Mouse (Mus musculus) c-Kit-positive CD71-positive TER-119-negative erythroid progenitor cells, embryonic 14.5 days (primary cell): ENCODE measurements around the gene Plpp2.

Experiments
- DNase-seq: peaks from one replicate; pipeline ENCODE4 v3.0.0-alpha.2; 2013; ENCODE audit warnings: low read depth

Plpp2 gene

DNA sequence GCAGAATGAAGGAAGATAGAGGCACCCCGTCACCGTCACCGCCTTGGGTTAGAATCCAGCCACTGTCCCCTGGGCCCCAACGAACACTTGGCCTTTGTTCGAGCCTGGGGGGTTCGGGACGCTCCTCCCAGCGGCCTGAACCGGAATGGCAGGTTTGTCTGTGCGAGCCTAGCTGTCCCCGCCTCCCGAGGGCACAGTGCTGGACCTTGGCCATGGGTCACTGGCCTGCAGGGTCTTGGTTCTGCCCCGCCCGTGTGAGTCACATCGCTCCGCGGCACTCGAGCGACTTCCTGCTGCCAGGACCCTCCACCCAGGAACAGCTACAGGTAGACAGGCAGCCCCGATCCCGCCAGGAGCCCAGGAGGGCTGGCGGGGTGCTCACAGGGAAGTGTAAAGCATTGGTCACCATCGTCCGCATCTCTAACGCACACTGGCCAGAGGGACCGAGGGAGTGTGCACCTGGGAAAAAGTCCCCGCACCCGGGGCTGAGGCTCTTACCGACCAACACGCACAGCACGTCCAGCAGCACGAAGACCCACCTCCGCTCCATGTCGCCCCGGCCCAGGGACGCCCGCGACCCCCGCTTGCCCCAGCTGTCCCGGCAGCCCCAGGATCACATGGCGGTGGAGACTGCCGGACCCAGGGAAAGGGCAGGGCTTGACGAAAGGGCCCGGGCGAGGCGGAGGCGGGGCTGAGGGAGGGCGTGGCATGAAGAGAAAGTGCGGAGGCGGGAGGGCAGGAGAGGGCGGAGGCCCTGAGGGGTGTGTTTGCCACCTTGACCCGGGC is at the start of gene Plpp2:
Gene Plpp2 (minus strand): TSS at position 671 of the 786 bp plus-strand sequence.
- DNase-seq = peak; percentile 67

DNA sequence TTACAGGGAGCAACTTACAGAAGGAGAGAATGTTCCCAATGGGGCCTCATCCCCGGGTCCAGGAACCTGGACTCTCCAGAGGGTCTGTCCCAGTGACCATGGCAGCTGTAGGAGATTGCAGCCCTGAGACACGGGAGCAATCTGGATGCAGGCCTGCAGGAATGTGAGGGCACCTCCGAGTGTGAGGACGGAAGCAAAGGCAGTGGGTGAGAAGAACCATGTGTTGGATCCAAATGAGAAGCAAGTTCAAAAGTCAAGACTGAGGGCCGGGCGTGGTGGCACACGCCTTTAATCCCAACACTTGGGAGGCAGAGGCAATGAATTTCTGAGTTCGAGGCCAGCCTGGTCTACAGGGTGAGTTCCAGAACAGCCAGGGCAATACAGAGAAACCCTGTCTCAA is 47.9 kb upstream of the Plpp2 start:
- no peak for DNase-seq

- DNase-seq = peak; percentile 46
Measured at GRCm38 (mm10) chr10:79580811-79581210, 47.2 kb upstream of the Plpp2 start.

DNA sequence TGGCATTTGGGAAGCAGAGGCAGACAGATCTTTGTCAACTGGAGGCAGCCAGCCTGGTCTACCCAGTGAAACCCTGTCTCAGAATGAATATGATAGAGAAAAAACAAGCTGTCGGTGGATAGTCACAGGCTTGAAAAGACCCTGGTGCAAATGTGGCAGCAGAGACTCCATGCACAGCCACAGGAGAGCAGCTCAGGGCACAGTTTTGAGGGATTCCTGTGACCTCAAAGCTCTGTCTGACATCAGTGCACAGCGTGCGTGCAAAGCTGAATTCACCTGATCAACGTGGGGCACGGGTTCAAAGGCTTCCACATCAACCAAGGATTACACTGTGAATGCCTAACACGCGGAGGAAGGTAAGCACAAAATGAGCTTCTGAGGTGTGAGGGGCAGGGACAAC is 46.8 kb upstream of the Plpp2 start:
- DNase-seq = no peak

- DNase-seq = no peak
Measured at GRCm38 (mm10) chr10:79579781-79580180, 46.2 kb upstream of the Plpp2 start.

DNA sequence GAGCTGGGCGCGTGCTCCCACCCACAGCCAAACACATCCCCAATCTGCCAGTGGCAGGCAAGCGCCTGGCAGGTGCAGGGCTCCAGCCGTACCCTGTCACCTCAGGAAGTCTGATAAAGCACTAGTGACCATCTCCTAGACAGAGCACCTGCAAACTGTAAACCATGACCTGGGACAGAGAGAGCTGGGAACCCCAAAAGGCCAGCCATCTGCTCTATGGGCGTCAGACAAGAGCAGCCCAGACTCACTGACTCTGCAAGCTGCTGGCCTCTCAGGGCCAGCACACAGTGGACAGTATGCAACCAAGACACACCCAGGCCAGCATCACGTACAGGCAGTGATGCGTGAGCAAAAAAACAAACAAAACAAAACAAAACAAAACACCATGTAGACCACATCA is 45.3 kb upstream of the Plpp2 start:
- DNase-seq = no peak

DNA sequence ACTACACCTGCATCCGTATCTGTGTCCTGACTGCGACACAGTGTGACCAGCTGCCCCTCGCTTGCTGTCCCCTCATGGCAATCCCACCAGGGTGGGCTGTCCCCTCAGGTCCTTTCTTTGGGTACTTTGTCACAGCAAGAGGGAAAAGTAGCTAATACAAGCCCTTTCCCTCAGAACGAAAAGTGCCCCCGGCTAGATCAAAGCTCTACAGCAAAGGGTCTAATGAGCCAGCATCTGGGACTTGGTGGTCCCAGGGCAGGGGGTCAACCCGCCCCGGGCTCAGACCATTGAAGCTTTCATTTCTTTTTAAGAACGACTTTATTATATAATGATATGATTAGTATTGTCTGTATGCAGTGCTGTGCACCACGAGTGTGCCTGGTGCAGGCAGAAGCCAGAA is 44.7 kb upstream of the Plpp2 start:
- no peak for DNase-seq

DNA sequence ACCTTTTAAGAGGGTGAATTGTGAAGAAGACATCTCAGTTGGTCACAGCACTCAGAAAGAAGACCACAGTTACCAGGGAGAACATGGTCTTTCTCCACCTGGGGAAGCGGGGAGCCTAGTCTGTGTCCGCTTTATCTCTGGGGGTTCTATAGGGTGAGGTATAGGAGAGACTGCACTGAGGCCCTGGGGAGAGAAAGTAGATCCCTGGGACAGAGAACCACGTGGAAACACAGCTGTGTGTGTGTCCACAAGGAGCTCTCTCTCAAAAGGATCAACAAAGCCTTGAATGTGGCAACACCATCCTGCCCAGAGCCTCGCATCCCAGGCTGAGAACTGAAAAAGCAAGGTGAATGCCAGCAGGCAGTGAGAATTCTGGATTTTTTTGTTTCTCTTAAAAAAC is 43.8 kb upstream of the Plpp2 start:
- no peak for DNase-seq

GRCm38 (mm10) chr10:79575754-79576153 is 42.2 kb upstream of the Plpp2 start:
- DNase-seq = no peak

- DNase-seq = no peak
Measured at GRCm38 (mm10) chr10:79574796-79575195, 41.2 kb upstream of the Plpp2 start.

DNA sequence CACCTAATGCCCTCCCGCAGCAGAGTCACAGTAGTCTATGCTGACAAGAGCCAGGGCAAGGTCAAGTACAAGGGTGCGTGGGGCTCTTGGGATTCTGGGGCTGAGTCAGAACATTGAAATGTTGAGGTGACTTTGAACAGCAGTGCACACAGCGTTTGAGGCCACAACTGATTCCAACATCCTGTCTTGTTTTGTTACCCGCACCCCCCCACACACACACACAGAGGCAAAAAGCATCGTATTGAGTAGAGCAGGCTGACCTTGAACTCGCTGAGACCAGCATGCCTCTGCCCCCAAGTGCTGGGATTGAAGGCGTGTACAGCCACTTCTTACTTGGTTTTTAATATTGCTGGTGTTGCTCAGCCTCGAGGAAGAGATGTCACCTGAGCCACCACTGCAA is 40.8 kb upstream of the Plpp2 start:
- no peak for DNase-seq

DNA sequence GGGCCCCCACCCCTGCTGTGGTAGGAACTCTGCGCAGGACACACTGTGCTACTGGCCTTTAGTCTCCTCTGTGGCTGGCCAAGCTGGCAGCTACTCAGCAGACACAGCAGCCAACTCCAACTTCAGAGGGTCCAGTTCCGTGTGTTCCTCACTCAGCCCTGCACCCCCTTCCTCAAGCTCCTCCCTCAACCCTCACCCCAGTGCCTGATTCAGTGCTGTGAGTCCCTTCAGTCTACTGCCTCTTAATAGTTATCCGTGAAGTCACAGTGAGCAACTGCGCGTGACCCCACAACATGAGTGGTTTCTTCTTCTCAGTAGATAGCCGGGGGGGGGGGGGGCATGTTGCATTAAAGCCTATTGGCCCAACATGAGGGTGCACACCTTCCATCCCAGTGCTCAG is 40.0 kb upstream of the Plpp2 start:
- no peak for DNase-seq

GRCm38 (mm10) chr10:79571314-79571713 is 37.7 kb upstream of the Plpp2 start:
- DNase-seq = no peak

- no peak for DNase-seq
Measured at GRCm38 (mm10) chr10:79569921-79570320, 36.3 kb upstream of the Plpp2 start.

- no peak for DNase-seq
Measured at GRCm38 (mm10) chr10:79559716-79560115, 26.1 kb upstream of the Plpp2 start.

DNA sequence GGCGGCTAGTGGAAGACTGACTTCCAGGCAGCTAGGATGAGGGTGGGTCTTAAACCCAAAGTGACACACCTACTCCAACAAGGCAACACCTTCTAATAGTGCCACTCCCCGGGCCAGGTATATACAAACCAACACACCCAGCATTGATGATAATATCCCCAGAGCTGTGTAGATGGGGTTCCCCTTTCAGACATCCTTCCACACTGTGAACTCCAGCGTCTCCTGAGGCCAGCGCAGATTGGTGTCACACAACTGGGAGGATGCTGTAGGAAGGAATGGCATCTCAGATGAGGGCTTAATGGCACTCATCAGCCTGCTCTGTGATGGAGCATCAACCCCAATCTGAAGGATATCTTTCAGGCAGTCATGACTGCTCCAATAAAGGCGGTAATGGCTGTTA is 23.9 kb upstream of the Plpp2 start:
- DNase-seq = no peak

DNA sequence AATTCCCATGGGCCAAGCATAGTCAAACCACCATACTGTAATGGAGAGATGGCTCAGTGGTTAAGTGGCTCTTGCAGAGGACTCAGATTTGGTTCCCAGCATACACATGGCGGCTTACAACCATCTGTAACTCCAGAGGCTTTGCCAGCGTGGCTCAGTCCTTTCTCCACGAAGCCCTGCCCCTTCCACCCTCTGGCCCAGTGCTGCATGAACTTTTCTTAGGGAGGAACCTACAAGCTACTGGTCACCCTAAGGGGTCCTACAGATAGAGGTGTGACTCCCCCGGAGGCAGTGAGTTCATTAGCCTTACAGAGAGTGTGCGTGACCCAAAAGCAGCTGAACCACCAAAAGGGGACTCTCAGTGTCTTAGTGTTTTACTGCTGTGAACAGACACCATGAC is 23.4 kb upstream of the Plpp2 start:
- DNase-seq = no peak

DNA sequence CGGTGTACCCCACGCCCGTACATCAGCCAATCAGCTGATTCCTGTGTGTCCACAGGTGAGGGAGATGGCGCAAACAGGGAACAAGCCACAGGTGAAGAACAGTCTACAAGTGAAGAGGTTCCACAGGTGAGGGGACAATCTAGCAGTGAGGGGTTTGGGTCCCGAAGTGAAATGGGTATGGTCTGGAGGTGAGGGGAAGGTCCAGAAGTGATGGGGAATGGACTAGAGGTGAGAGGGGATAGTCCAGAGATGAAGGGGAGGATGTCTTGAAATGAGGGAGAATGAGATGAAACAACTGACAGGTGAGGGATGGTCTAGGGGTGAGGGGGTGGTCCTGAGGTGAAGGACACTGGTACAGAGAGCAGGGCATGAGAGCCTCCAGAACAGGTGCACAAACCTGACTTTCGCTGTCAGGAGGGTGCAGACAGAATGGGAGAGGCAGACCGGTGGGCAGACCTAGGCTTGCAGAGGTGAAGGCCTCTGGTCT is 21.7 kb upstream of the Plpp2 start:
- no peak for DNase-seq

GRCm38 (mm10) chr10:79554330-79555237 is 21.0 kb upstream of the Plpp2 start, which contains the start of gene Mier2:
Gene Mier2 (minus strand): TSS chr10:79555199.
- DNase-seq = peak; percentile 34

GRCm38 (mm10) chr10:79553691-79554090 is 20.1 kb upstream of the Plpp2 start:
- no peak for DNase-seq

DNA sequence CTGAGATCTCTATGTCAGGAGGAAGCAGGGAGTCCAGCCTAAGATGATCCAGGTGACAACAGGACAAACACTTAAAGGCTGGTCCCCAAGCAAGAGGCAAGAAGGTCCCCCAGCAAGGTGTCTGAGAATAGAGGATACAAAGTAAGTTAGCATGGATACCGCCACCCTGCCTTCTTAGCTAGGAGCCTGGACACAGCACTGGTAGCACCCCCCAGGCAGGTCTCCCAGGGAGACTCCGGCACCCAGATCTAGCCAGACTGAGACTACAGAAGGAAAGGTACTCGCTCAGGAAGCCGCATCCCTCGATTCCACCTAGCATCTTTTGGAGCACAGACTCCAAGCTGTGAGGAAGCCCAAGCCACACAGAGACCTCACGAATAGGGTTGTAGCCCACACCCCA is 19.6 kb upstream of the Plpp2 start:
- no peak for DNase-seq

GRCm38 (mm10) chr10:79552531-79552930 is 18.9 kb upstream of the Plpp2 start:
- DNase-seq = no peak

DNA sequence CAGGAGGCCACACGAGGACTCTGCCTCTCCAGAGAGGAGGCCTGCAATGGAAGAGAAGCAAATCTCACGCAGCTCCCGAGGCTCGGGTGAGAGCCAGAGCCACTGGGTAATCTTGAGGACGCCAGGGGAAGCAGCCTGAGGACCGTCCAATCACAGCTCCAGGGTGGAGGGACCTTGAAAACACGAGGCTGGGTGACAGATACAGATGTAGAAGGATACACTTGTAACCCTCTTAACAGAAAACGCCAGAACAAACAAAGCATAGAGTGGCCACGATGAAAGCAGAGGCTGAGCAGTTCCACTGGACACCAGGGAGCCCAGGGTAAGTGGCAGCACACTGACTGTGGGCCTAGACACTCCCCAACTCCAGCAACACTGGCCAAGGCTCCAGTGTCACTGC is 16.8 kb upstream of the Plpp2 start:
- no peak for DNase-seq
